Mouse (Mus musculus): ENCODE measurements around the gene Fam192a.

DNA sequence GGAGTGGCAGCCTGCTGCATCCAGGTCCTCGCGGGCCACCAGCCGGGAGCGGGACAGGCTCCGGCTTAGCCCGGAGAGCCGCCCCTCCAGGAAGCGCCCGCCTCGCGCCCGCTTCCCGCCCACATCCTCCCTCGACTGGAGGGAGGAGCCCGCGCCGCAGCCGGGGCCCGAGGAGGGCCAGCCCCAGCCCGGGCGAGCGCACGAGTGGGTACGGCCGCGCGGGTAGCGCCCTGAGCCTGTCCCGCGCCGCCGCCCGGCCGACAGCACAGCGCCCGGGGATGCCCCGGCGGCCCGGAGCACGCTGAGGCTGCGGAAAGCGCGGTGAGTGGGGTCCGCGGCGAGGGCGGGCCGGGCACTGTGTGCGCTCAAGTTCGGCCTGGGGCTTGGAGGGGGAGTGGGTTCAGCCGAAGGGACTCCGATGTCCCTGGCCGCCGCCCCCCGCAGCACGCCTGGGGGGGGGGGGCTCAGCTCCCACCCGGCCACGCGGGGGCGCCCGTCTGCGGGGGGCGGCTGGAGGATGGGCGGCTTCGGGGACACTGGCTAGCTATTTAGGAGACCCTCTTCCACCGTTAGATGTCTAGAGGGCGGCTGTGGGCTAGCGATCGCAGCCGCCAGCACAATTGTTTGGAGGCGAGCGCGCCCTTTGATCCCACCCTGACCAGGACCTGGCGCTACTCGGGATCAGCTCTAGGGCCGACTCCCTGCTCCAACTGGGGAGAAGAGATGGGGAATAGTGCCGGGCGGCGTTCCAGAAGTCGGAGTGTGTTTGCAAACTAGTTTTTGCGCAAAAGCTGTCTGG lies 68.7 kb downstream of the Fam192a start, which contains the start of gene Cpne2:
- TF ChIP-seq CTCF (IDR thresholded peaks at IDR 0.05), result peak; percentile 41; the same call in 1 of the 2 replicates
- TF ChIP-seq EP300 (IDR thresholded peaks at IDR 0.05), result no peak

Measured in lung, postnatal 0 days (tissue).